Mouse (Mus musculus) embryonic fibroblast, embryonic 13.5 days (primary cell): ENCODE results near the gene Cep112. TPM values are rescaled to one million over a fixed set of nuclear protein-coding genes. Genes with fewer than 3 reads are reported as not detected.

Experiments used
- H3K27ac ChIP-seq: 2 replicates; pipeline ENCODE4 v1.5.1; 2012; ENCODE audit warnings: low read length, control low read depth, inconsistent platforms; ENCODE audit not compliant: insufficient read depth
- H3K4me1 ChIP-seq: 2 replicates; pipeline ENCODE4 v1.6.1; 2011; ENCODE audit warnings: low read length; ENCODE audit not compliant: control insufficient read depth, insufficient read depth
- H3K4me3 ChIP-seq: 2 replicates; pipeline ENCODE4 v1.5.1; 2011; ENCODE audit warnings: mild to moderate bottlenecking, control low read depth, low read length; ENCODE audit not compliant: insufficient read depth
- CTCF ChIP-seq: IDR thresholded peaks from 2 replicates; pipeline ENCODE4 v1.5.1; 2011; ENCODE audit warnings: mild to moderate bottlenecking, control low read depth, low read length, moderate library complexity, borderline replicate concordance; ENCODE audit not compliant: insufficient read depth
- POLR2A ChIP-seq: IDR thresholded peaks from 2 replicates; pipeline ENCODE4 v1.6.1; 2011; ENCODE audit warnings: low read depth, mild to moderate bottlenecking, control low read depth, low read length, moderate library complexity
- polyA plus RNA-seq: library from polyadenylated mRNA; stranded (reverse); fragments of >200 nt; gene quantifications from 2 replicates; pipeline ENCODE4 v1.2.4, GENCODE M21; 2011; ENCODE audit warnings: low read depth; ENCODE audit not compliant: missing spikeins, insufficient read length

Gene Cep112
- polyA plus RNA-seq, 1 experiment = 9.2 TPM

DNA sequence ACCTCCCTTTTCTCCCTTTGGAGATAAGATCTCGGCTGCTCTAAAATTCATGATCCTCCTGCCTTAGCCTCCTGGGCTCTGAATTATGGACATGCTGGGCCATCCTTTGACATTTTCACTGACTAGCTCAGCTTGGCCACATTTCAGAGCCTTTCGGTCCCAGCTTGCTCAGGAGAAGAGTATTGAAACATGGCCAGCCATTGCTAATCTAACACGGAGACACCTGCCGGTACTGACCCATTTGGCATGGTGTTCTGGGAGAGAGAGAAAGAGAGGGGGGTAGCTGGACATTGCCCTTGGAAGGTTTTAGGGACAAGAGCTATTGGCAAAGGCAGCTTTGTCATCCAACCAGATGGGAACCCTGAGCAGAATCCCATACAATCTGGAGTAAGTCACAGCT lies 472.0 kb downstream of the Cep112 start:
- Histone ChIP-seq H3K4me1 (peaks cover 5% of the 10 kb centered on the region), H3K27ac (no peak overlapping the region), H3K4me3 (no peak overlapping the region)
- TF ChIP-seq POLR2A (no peak), CTCF (no peak)

DNA sequence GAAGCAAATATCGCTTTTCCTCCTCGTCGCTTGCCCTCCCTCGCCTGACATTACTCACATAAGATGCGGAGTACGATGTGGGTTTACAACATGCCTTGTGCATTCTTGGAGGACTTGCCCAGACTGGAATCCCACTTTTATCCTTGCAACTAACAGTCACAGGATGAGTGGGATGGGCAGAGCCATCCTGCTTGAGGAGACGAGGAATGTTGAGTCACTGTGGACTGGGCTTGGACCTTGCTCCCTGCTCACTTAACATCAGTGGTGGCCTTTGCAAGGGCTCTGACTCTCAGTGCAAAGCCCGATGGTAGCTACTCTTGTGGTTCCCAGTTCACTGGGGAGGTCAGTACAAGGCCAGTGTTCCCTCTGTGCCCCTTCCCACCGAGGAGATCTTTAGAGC lies 473.1 kb downstream of the Cep112 start:
- Histone ChIP-seq H3K27ac (no peak overlapping the region), H3K4me1 (peaks cover 5% of the 10 kb centered on the region), H3K4me3 (no peak overlapping the region)
- TF ChIP-seq CTCF = no peak
- no peak for TF ChIP-seq POLR2A

DNA sequence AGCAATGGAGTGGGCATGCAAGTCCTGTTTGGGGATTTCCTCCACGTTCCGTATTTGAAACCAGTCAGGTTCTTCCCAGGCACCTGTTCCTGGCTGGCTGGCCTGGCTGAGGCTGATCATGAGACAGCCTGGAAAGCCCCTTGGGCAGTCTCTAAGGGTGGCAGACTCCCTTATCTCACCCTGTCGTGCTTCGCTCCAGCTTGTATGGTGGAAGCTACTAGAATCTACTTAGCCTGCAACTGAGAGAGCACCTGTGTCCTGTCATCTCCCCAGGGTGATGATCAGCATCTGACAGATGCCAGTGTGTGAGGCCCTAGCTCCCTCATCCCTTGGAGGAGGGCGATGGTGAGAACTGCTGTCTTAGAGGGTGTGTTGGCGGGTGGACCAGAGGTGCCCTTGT lies 473.5 kb downstream of the Cep112 start:
- no peak overlapping the region for H3K27ac ChIP-seq
- H3K4me1 ChIP-seq = peaks cover 5% of the 10 kb centered on the region
- H3K4me3 ChIP-seq = no peak overlapping the region
- no peak for TF ChIP-seq CTCF
- no peak for TF ChIP-seq POLR2A

DNA sequence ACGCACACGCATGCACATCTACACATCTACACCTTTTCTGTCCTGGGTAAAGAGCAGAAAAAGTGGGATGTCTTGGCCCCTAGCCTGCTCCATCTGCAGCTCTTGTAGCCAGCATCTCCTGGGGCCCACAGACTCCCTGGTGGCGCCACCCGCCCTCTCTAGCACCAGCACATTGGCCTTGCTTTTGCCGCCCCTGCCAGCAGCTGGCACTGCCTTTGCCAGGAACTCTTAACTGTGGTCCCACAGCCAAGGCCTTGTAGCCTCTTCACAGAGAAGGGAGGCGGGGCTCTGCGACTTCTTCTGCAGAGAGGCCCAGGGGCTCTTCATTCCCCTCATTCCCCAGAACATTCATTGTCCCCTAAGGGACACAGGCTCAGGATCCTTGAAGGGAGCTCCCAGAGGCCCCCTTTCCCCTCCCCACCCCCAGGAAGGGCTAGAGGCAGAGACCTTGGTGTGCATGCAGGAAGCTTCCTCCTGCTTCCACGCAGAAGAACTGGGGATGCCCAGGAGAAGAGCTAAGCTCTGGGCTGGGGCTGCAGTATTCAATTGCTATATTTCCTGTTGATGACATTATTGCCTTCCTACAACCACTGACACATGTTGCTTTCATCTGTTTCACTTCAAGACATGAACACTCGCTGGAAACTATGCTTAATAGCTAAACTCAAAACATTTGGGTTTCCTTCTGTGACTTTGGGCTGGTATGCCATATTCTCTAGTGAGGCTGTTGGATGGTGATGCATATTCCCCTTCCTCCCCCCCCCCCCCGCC lies 475.9 kb downstream of the Cep112 start:
- H3K4me1 ChIP-seq = peaks cover 5% of the 10 kb centered on the region
- no peak overlapping the region for H3K4me3 ChIP-seq
- no peak overlapping the region for H3K27ac ChIP-seq
- TF ChIP-seq POLR2A (no peak), CTCF (no peak)

DNA sequence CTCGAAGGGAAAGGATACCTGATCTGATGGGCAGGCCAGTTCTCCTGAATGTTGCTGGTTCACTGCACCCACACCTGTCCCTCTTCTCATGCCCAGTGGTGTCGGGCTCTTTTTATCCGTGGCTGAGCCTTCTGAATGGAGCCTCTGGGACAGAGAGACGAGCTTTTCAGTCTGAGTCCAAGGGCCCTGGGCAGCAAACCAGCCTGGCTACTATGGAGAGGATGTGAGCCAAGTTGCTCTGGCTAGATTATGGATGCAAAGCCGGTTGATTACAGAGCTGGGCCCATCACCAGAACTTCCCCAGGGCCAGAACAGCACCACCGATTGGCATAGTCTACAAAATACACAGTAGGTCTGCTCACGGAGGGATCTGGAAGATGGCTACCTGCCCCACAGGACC lies 476.7 kb downstream of the Cep112 start:
- no peak for TF ChIP-seq POLR2A
- no peak for TF ChIP-seq CTCF
- no peak overlapping the region for H3K4me3 ChIP-seq
- no peak overlapping the region for H3K27ac ChIP-seq
- peaks cover 5% of the 10 kb centered on the region for H3K4me1 ChIP-seq

DNA sequence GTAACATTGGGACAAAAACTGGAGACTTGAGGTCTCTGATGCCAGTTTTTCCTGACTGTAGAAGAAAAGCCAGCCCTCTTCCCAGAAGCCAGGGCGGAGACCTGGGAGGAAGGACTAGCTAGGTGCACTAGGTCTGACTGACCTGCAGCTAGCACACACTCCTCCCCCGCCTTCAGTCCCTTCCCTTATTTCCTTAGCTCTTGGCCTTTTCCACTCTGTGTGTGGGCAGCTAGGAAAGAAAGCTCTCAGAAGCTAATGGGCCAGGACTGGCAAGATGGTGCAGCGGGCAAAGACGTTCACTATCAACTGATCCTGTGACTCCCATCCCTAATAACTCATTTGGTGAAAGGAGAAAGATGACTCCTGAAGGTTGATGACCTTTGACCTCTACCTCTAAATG lies 477.3 kb downstream of the Cep112 start:
- Histone ChIP-seq H3K4me1 (peaks cover 5% of the 10 kb centered on the region), H3K27ac (no peak overlapping the region), H3K4me3 (no peak overlapping the region)
- TF ChIP-seq POLR2A = no peak
- TF ChIP-seq CTCF = no peak

DNA sequence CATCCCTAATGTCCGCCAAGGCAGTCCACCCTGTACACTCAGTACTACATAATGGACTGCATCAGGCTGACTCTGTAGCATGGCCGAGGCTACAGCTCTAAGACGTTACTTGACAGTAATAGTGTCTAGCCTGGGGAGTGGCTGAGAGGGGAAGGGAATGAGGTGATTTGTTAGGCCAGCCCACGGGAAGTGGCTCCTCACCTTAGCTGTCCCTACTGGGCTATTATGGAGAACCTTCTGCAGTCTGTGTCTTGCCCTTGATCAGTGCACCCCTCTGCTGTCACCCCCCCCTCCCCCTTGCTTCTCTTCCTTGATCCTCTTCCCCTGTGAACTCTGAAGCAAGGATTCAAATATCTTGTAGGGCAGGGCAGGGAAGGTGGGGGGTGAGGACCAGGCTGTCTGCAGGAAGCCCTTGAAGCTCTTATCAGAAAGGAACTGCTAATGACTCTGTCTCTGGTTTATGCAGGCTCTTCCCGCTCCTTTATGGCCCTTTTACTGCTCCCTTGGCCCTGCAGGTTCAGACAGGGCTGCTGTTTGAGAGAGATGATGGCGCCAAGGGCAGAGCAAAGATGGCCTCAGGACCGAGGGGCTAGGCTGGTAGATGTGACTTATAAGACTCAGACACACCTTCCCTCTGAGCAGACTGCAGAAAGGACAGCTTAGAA lies 481.7 kb downstream of the Cep112 start:
- Histone ChIP-seq H3K27ac (no peak overlapping the region), H3K4me1 (no peaks in the 10 kb centered on the region), H3K4me3 (no peak overlapping the region)
- TF ChIP-seq POLR2A = no peak
- TF ChIP-seq CTCF = no peak

DNA sequence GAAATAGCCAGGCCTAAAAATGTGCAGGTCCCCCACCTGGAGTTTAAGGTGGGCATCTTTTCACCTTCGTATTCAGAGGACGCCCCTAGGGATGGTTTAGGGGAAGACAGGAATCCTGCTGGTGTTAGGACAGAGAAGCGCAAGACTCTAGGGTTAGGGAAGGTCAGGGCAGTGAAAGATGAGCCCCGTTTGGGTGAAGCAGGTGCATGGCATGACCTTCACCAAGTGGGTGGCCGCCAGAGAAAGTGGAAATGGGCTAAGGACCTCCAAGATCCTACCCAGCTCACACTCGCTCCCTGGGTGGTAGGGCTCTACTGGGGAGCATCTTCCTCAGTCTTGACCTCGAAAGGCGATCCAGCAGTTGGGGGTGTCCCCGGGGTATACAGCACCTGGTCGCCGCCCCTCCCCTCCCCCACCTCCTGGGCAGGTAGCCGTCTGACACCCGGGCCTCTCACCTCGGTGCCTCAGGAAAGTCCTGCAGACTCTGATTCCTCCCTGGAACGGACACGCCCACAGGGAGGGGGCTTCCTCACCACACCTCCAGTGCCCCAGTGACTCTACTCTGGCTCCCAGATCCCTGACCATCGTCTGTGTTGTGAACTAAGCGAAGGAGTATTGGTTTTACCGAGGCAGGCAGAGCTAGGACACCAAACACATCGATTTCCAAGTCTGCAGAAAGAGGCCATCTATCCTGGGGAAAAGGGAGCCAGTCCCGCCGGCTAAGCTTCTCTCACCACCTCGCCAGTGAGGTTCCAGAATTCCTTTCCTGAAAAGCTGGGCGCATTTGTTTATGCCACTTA lies 484.6 kb downstream of the Cep112 start:
- Histone ChIP-seq H3K4me3 (no peak overlapping the region), H3K4me1 (no peaks in the 10 kb centered on the region), H3K27ac (no peak overlapping the region)
- no peak for TF ChIP-seq POLR2A
- no peak for TF ChIP-seq CTCF

Other genes with a start within 250 kb of the Cep112 start
- not detected in 2 replicates for gene Apoh, start 81.8 kb upstream of the Cep112 start, polyA plus RNA-seq
- 43.2 and 45.5 TPM in 2 replicates for gene Prkca, start 81.3 kb upstream of the Cep112 start, polyA plus RNA-seq